Comparison of ENCODE assay signal across 20 mouse cellular contexts in genomic region chr7:67697892-67698630, GRCm38 (mm10). TPM values are rescaled to one million over a fixed set of nuclear protein-coding genes. Genes with fewer than 3 reads are reported as not detected.
DNase-seq lines count a peak whose midpoint lies in the region; TF ChIP-seq lines count a peak whose summit lies in the region.
"Had no signal": no experiment of that assay in that cellular context is flagged by ENCODE, and none has a peak within 500 bp of the region (broad histone marks: within the 10 kb centered on the region; RNA-seq: fewer than 3 reads in every experiment).

No protein-coding gene starts in this region.

- no peaks in the 10 kb centered on the region for H3K27me3 ChIP-seq in heart, adult 2 months (ENCODE audit: control insufficient read depth, insufficient read depth, low read length)
- no peaks in the 10 kb centered on the region for H3K27me3 ChIP-seq in cerebellum, adult 2 months (ENCODE audit: control insufficient read depth, insufficient read depth, low read length)
- H3K27me3 ChIP-seq: CH12.LX; embryonic facial prominence, embryonic 12.5 days; forebrain, embryonic 13.5 days; liver, embryonic 13.5 days; midbrain, embryonic 13.5 days; neural tube, embryonic 13.5 days had no signal

- no peaks in the 10 kb centered on the region for H3K79me2 ChIP-seq in heart, adult 2 months (replicated peaks; ENCODE audit: control insufficient read depth, insufficient read depth, low read length)

- H3K27ac ChIP-seq in heart, adult 2 months = no peak overlapping the region
- no peak overlapping the region for H3K27ac ChIP-seq in cerebellum, adult 2 months (ENCODE audit: insufficient read depth, low read length)
- H3K27ac ChIP-seq: embryonic facial prominence, embryonic 12.5 days; forebrain, embryonic 13.5 days; hindbrain, embryonic 14.5 days; liver, embryonic 13.5 days; midbrain, embryonic 13.5 days; neural tube, embryonic 13.5 days had no signal

- no peaks in the 10 kb centered on the region for H3K36me3 ChIP-seq in heart, adult 2 months (ENCODE audit: control insufficient read depth, insufficient read depth, low read length)
- H3K36me3 ChIP-seq: liver, embryonic 13.5 days had no signal

- peak; percentile 59 to 63 for DNase-seq in heart, adult 2 months
- DNase-seq in heart, postnatal 25 days (ENCODE audit: low spot score) = no peak
- DNase-seq in NIH3T3 (ENCODE audit: low read depth) = peak; percentile 65
- peak; percentile 39 to 55 for DNase-seq in heart, postnatal 14 days
- DNase-seq in lung, postnatal 14 days = peak; percentile 64
- no peak for DNase-seq in cerebellum, adult 8-10 months
- no peak for DNase-seq in cerebellum, adult 2 months
- DNase-seq: cerebellum, postnatal 10 days; gastrocnemius, postnatal 14 days; kidney, postnatal 4 days; liver, embryonic 13.5 days; spleen, adult 18-20 months; thymus, postnatal 4 days had no signal

- no peak overlapping the region for H3K4me3 ChIP-seq in heart, adult 2 months
- H3K4me3 ChIP-seq in cerebellum, adult 2 months (replicated peaks; ENCODE audit: insufficient read depth, low read depth, low read length) = no peak overlapping the region
- H3K4me3 ChIP-seq: embryonic facial prominence, embryonic 12.5 days; erythroblast, embryonic 14.5 days; forebrain, embryonic 13.5 days; liver, embryonic 13.5 days; midbrain, embryonic 13.5 days; neural tube, embryonic 13.5 days had no signal

- no peak overlapping the region for H3K9ac ChIP-seq in heart, adult 2 months (ENCODE audit: low read depth, low read length)
- H3K9ac ChIP-seq: embryonic facial prominence, embryonic 12.5 days; forebrain, embryonic 13.5 days; hindbrain, embryonic 14.5 days; liver, embryonic 13.5 days; midbrain, embryonic 13.5 days; neural tube, embryonic 13.5 days had no signal

- no peaks in the 10 kb centered on the region for H3K4me1 ChIP-seq in heart, adult 2 months (ENCODE audit: control insufficient read depth, insufficient read depth, low read length)
- H3K4me1 ChIP-seq in cerebellum, adult 2 months (ENCODE audit: control insufficient read depth, insufficient read depth, low read length) = no peaks in the 10 kb centered on the region
- H3K4me1 ChIP-seq: embryonic facial prominence, embryonic 12.5 days; forebrain, embryonic 13.5 days; liver, embryonic 13.5 days had no signal

- no peak for TF ChIP-seq EP300 in heart, adult 2 months (IDR thresholded peaks at IDR 0.05; ENCODE audit: insufficient read depth, low read depth, low read length)

- TF ChIP-seq POLR2A in heart, adult 2 months (IDR thresholded peaks at IDR 0.05; ENCODE audit: insufficient read depth, low read depth, low read length) = no peak
- TF ChIP-seq POLR2A in cerebellum, adult 2 months (IDR thresholded peaks at IDR 0.05; ENCODE audit: borderline replicate concordance, insufficient read depth, low read length) = no peak

- WGBS in heart, adult 2 months = 77% methylated on average over 28 of the region's 28 CpGs
- WGBS in cerebellum, adult 2 months = 88% methylated on average over 28 of the region's 28 CpGs

- intact Hi-C loops in heart, adult 2 months (cut with DNase I) = no loop called here
- intact Hi-C loops in heart, postnatal 25 days (cut with DNase I) = no loop called here
- intact Hi-C loops in heart, postnatal 14 days (cut with DNase I) = no loop called here

- TF ChIP-seq CTCF in heart, adult 2 months (IDR thresholded peaks at IDR 0.05) = no peak
- no peak for TF ChIP-seq CTCF in cerebellum, adult 2 months (IDR thresholded peaks at IDR 0.05; ENCODE audit: borderline replicate concordance, insufficient read depth, low read depth, low read length)

RNA-seq across cellular contexts. Expression of gene Ttc23, which starts 50.9 kb away (rescaled TPM):
- total RNA-seq in heart, adult 2 months (2021) = 10 to 100 TPM; 18.6 to 20.7 TPM
- polyA plus RNA-seq in heart, adult 2 months (2012; rRNA removed) = 3.6 and 8.7 TPM in 2 replicates
- 10 to 100 TPM; 16.6 to 26.1 TPM for total RNA-seq in heart, postnatal 25 days (2021)
- 10 to 100 TPM; 21.9 to 22.0 TPM for total RNA-seq in heart, postnatal 14 days (2021)
- polyA plus RNA-seq in cerebellum, adult 2 months (2012; rRNA removed) = 5.2 and 5.3 TPM in 2 replicates
- polyA plus RNA-seq: erythroblast, embryonic 14.5 days had no signal

RNA-seq across cellular contexts. Expression of gene Lrrc28, which starts 53.0 kb away (rescaled TPM):
- 10 to 100 TPM; 14.1 to 16.4 TPM for total RNA-seq in heart, adult 2 months (2021)
- 20.5 and 24.2 TPM in 2 replicates for polyA plus RNA-seq in heart, adult 2 months (2012; rRNA removed)
- total RNA-seq in heart, postnatal 25 days (2021) = 10 to 100 TPM; 16.2 to 19.3 TPM
- total RNA-seq in heart, postnatal 14 days (2021) = 10 to 100 TPM; 15.5 TPM
- 36.3 and 38.7 TPM in 2 replicates for polyA plus RNA-seq in cerebellum, adult 2 months (2012; rRNA removed)

Comparison
In these comparisons a context has a peak if more than half of its experiments do, and no peak if none do; other contexts are left out.
1. DNase-seq: peak in heart, adult 2 months (2 of 2), NIH3T3 (single experiment), heart, postnatal 14 days (2 of 2) and lung, postnatal 14 days (single experiment); none in heart, postnatal 25 days (single experiment), cerebellum, adult 8-10 months (single experiment) and cerebellum, adult 2 months (0 of 2).